Mouse (Mus musculus): ENCODE measurements around the gene Cemip2. TPM values are rescaled to one million over a fixed set of nuclear protein-coding genes. Genes with fewer than 3 reads are reported as not detected.

Cemip2 gene
- total RNA-seq, 2 experiments from 2014 or later = 12.7 to 15.6 TPM

Other genes with a start within 250 kb of the Cemip2 start
- gene 1110059E24Rik, start 125.4 kb upstream of the Cemip2 start, total RNA-seq (2021) = 10 to 100 TPM; 20.8 TPM
- 10 to 100 TPM; 31.8 to 42.6 TPM for gene Abhd17b, start 125.2 kb upstream of the Cemip2 start, total RNA-seq (2021)